7 mouse cellular contexts compared by ENCODE assay signal in genomic region chr2:119270643-119271331, GRCm38 (mm10). TPM values are rescaled to one million over a fixed set of nuclear protein-coding genes. Genes with fewer than 3 reads are reported as not detected.
DNase-seq lines count a peak whose midpoint lies in the region; ATAC-seq lines count a peak whose summit lies in the region.

Gene Rhov (minus strand): TSS chr2:119271272.

- H3K36me3 ChIP-seq in forebrain, embryonic 15.5 days: no peaks in the 10 kb centered on the region
- H3K36me3 ChIP-seq in intestine, embryonic 16.5 days (ENCODE audit: control insufficient read depth, insufficient read depth, low read length): no peaks in the 10 kb centered on the region
- H3K36me3 ChIP-seq in limb, embryonic 10.5 days: no peaks in the 10 kb centered on the region
- H3K36me3 ChIP-seq in midbrain, embryonic 10.5 days: no peaks in the 10 kb centered on the region

- H3K9me3 ChIP-seq in forebrain, embryonic 15.5 days: no peaks in the 10 kb centered on the region
- H3K9me3 ChIP-seq in intestine, embryonic 16.5 days (ENCODE audit: control insufficient read depth, low read length): no peaks in the 10 kb centered on the region
- H3K9me3 ChIP-seq in limb, embryonic 10.5 days (replicated peaks): no peaks in the 10 kb centered on the region
- H3K9me3 ChIP-seq in midbrain, embryonic 10.5 days (replicated peaks): no peaks in the 10 kb centered on the region

- H3K27ac ChIP-seq in forebrain, embryonic 15.5 days (replicated peaks): peak within 1 kb of the TSS; percentile 79
- no peak within 1 kb of the TSS for H3K27ac ChIP-seq in intestine, embryonic 16.5 days (ENCODE audit: low read length)
- H3K27ac ChIP-seq in limb, embryonic 10.5 days: 0 out of 2 replicates have a peak within 1 kb of the TSS, but pooled peaks have one; percentile 59
- H3K27ac ChIP-seq in midbrain, embryonic 10.5 days (replicated peaks): peak within 1 kb of the TSS; percentile 69

- H3K27me3 ChIP-seq in forebrain, embryonic 15.5 days: 0 out of 2 replicates have a peak, but pooled peaks cover 4% of the 10 kb centered on the region
- peaks cover 6% of the 10 kb centered on the region; the same call in 1 of the 2 replicates for H3K27me3 ChIP-seq in intestine, embryonic 16.5 days (replicated peaks; ENCODE audit: control insufficient read depth, insufficient read depth, low read length)
- H3K27me3 ChIP-seq in limb, embryonic 10.5 days (ENCODE audit: low read depth, poor library complexity, severe bottlenecking): peaks cover 39% of the 10 kb centered on the region
- peaks cover 25% of the 10 kb centered on the region for H3K27me3 ChIP-seq in midbrain, embryonic 10.5 days (ENCODE audit: low read depth, poor library complexity, severe bottlenecking)

- H3K4me3 ChIP-seq in forebrain, embryonic 15.5 days: peak within 1 kb of the TSS; percentile 91
- peak within 1 kb of the TSS; percentile 68 for H3K4me3 ChIP-seq in intestine, embryonic 16.5 days (ENCODE audit: low read length)
- H3K4me3 ChIP-seq in limb, embryonic 10.5 days: peak within 1 kb of the TSS; percentile 66
- peak within 1 kb of the TSS; percentile 70 for H3K4me3 ChIP-seq in midbrain, embryonic 10.5 days

- peak; percentile 35 for DNase-seq in T-cell, adult 2 months (ENCODE audit: low spot score)
- peak; percentile 85 to 91 for DNase-seq in cerebellum, adult 18-20 months
- DNase-seq in limb, embryonic 10.5 days (ENCODE audit: low spot score): peak; percentile 74
- DNase-seq in midbrain, embryonic 10.5 days (ENCODE audit: low spot score): peak; percentile 72
- DNase-seq in spleen, postnatal 10 days (ENCODE audit: low spot score in 2 of 2): peak; percentile 38 to 78

- H3K9ac ChIP-seq in forebrain, embryonic 15.5 days (replicated peaks): peak within 1 kb of the TSS; percentile 65
- peak within 1 kb of the TSS; percentile 74 for H3K9ac ChIP-seq in intestine, embryonic 16.5 days (ENCODE audit: low read depth, low read length)

- under 1% methylated on average over 43 of the region's 49 CpGs for WGBS in forebrain, embryonic 15.5 days
- under 1% methylated on average over 49 of the region's 49 CpGs for WGBS in intestine, embryonic 16.5 days
- WGBS in limb, embryonic 10.5 days: under 1% methylated on average over 49 of the region's 49 CpGs
- WGBS in midbrain, embryonic 10.5 days: under 1% methylated on average over 49 of the region's 49 CpGs

- peak; percentile 86 for ATAC-seq in forebrain, embryonic 15.5 days (replicated peaks)
- peak; percentile 87 for ATAC-seq in intestine, embryonic 16.5 days

- peak within 1 kb of the TSS; percentile 84 for H3K4me2 ChIP-seq in forebrain, embryonic 15.5 days (replicated peaks)
- peak within 1 kb of the TSS; percentile 100 for H3K4me2 ChIP-seq in intestine, embryonic 16.5 days (ENCODE audit: low read depth, low read length)

- peaks cover 13% of the 10 kb centered on the region for H3K4me1 ChIP-seq in forebrain, embryonic 15.5 days
- H3K4me1 ChIP-seq in intestine, embryonic 16.5 days (ENCODE audit: control insufficient read depth, insufficient read depth, low read length): peaks cover 14% of the 10 kb centered on the region
- peaks cover 12% of the 10 kb centered on the region for H3K4me1 ChIP-seq in limb, embryonic 10.5 days
- peaks cover 12% of the 10 kb centered on the region for H3K4me1 ChIP-seq in midbrain, embryonic 10.5 days

RNA-seq across cellular contexts. Expression of gene Rhov, which starts in this region (rescaled TPM):
- 19.6 and 24.0 TPM in 2 replicates for polyA plus RNA-seq in forebrain, embryonic 15.5 days (2015; fragmentation: Nextera tagmentation; extraction: Ambion mirVana)
- 3.9 and 4.1 TPM in 2 replicates for polyA plus RNA-seq in intestine, embryonic 16.5 days (2015; fragmentation: Nextera tagmentation; extraction: Ambion mirVana)
- polyA plus RNA-seq in limb, embryonic 10.5 days (2016; fragmentation: Nextera tagmentation; extraction: Ambion mirVana): 2.7 and 7.6 TPM in 2 replicates
- 0.83 and 1.9 TPM in 2 replicates for polyA plus RNA-seq in midbrain, embryonic 10.5 days (2016; fragmentation: Nextera tagmentation; extraction: Ambion mirVana)

Comparison
In these comparisons a context has a peak if more than half of its experiments do, and no peak if none do; other contexts are left out.
1. DNase-seq: peak in every context shown above with its lines; median percentile 88 in cerebellum, adult 18-20 months; 74 in limb, embryonic 10.5 days; 72 in midbrain, embryonic 10.5 days; 58 in spleen, postnatal 10 days; 35 in T-cell, adult 2 months.